1 mouse cellular context compared by ENCODE assay signal in the genomic region with DNA sequence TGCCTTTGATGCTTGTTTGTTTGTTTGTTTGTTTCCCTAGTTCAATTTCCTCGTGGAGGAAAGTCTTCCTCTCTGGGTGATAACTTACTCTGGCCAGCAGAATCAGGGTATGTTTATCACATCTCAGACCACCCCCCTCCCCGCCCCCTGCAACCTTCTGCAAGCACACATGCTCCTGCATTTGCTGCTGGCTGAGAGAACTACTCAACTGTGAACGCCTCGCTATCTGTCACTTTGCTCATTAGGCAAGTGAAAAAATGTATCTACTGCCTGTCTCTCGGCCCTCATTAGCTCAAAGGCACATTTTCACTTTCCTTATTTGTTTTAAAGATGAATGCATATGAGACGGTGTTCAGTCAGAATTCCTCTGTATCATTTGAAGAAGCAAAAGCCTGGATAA.
TF ChIP-seq lines count a peak whose summit lies in the region.

No protein-coding gene starts in this region.

TF ChIP-seq in CH12.LX, 34 proteins besides CTCF, POLR2A, EP300 and RAD21:
- TF ChIP-seq ZNF384 (IDR thresholded peaks at IDR 0.05; ENCODE audit: low read depth, low read length) = no peak
- TF ChIP-seq JUND (conservative IDR thresholded peaks at IDR 0.05; ENCODE audit: low read depth, low read length) = no peak
- TF ChIP-seq SMC3 (IDR thresholded peaks at IDR 0.05; ENCODE audit: low read depth, low read length) = no peak
- TF ChIP-seq MEF2A (IDR thresholded peaks at IDR 0.05; ENCODE audit: borderline replicate concordance, low read depth, low read length) = no peak
- TF ChIP-seq UBTF (IDR thresholded peaks at IDR 0.05; ENCODE audit: low read depth, low read length) = no peak
- TF ChIP-seq ELF1 (IDR thresholded peaks at IDR 0.05; ENCODE audit: low read depth, low read length) = no peak
- TF ChIP-seq MAFK (IDR thresholded peaks at IDR 0.05; ENCODE audit: insufficient replicate concordance, low read length) = no peak
- TF ChIP-seq MXI1 (IDR thresholded peaks at IDR 0.05; ENCODE audit: low read depth, low read length) = no peak
- TF ChIP-seq ZKSCAN1 (IDR thresholded peaks at IDR 0.05; ENCODE audit: borderline replicate concordance, low read depth, low read length) = no peak
- no peak for TF ChIP-seq CHD1 (IDR thresholded peaks at IDR 0.05; ENCODE audit: low read depth, low read length)
- no peak for TF ChIP-seq GABPA (IDR thresholded peaks at IDR 0.05; ENCODE audit: insufficient replicate concordance, low read depth, low read length)
- no peak for TF ChIP-seq HCFC1 (IDR thresholded peaks at IDR 0.05; ENCODE audit: low read depth, low read length)
- no peak for TF ChIP-seq SIN3A (IDR thresholded peaks at IDR 0.05; ENCODE audit: low read length)
- no peak for TF ChIP-seq TCF12 (IDR thresholded peaks at IDR 0.05; ENCODE audit: low read depth, low read length)
